Mouse (Mus musculus): Measurements from ENCODE around the gene Cacnb2. TPM values are rescaled to one million over a fixed set of nuclear protein-coding genes. Genes with fewer than 3 reads are reported as not detected.
"Not testable (repeated sequence)": the region's sequence is repeated elsewhere in the genome, so short reads cannot be mapped to it uniquely, and the experiment has no call there.

The Cacnb2 gene
- total RNA-seq, 2 experiments from 2014 or later, result 0.70 TPM; not detected in 1

DNA sequence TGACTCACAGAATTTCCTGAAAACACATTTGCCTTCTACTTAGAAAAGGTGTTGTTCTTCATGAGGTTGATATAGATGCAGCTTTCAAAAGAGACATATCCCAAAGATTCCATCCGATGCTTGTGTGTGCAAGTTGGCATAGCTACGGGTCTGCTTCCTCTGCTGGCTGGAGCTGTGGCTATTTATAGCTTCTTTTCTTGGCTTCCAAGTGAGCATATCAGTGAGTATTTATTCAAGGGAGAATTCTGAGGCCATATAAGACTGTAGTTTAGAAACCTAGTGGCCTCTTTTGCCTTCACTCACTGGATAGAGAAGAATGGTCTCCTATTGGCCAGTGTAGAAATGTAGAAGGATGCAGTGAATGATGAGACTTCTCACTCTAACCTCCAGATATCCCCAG, 38.2 kb downstream of the Cacnb2 start:
- no peak for ATAC-seq (replicated peaks; ENCODE audit: low FRiP score, low TSS enrichment, poor library complexity, severe bottlenecking)

DNA sequence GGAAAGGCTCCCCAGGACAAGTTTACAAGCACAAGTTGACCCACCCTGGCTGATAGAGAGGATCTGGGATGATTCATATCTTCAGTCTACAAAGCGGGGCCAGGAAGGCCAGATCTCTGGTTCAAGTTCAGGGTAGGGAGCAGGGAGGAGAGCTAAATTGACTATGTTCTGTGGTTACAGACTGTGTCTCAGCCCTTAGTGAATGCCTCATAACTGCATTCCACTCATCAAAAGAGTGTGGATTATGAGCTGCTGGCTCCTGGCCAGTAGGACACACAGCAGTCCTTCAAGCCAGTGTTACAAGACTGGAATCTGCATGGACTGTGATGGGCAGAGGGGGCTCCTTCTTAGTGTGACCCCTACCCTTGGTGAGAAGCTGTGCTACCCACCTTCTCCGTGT, 48.4 kb downstream of the Cacnb2 start:
- no peak for ATAC-seq (replicated peaks; ENCODE audit: low FRiP score, low TSS enrichment, poor library complexity, severe bottlenecking)

DNA sequence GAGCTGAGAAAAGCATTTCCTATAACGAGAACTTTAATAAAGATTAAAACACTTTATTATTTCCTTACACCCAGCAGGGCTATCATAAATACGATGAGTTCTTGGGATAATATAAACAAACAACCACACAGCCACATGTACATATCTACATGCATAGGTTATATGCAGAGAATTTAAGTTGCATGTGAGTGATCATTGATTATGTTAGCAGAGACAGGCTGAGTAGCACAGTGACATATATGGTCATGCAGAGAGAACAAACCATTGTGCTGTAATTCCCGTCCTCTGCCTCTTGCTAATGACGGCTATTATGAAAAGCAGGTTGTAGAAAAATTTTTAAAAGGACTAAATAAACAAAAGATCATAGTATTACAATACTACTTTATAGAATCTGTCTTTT, 53.8 kb downstream of the Cacnb2 start:
- ATAC-seq (replicated peaks; ENCODE audit: low FRiP score, low TSS enrichment, poor library complexity, severe bottlenecking), result no peak

DNA sequence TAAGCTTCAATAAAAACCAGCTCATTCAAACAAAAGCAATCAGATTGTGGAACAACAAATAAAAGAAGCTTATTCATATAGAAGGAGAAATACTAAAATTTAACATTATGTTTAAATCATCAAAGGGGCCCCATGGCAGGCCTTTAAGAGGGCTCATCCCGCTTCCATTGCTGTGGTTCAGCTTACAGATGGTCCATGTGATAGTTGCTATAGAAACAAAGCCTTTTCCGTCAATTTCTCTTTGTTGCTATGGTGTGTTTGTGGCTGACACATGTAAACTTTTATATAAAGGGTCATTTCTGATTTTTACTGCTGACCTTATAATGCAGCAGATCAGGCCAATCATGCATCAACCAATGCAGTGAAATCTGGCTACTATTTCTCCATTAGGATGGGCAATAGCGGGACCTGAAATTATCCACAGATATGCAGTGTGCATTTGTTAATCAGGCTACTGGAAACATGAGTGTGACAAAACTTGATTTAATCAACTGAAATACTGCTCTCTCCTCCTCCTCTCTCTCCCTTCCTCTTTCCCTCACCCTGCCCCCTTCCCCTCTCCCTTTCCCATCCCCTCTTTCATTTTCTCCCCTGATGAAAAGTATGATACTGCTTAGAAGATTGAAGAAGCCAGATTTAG, 54.4 kb downstream of the Cacnb2 start:
- ATAC-seq (replicated peaks; ENCODE audit: low FRiP score, low TSS enrichment, poor library complexity, severe bottlenecking), result no peak

DNA sequence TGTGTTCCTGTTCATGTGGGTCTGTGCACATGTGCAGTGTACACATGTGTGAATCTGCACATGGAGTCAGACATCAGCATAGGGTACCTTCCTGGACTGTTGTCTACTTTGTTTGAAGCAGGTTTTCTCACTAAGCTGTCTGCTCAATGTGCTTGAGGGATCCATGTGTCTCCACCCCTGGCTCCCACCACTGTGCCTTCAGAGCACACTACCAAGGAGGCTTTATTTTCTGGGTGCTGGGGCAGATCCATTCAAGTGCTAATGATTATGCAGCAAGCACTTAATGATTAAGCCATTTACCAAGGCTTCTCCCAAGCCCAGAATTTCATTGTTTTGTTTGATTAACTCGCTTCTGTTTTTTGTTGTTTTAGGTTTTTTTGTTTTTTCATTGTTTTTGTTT, 62.3 kb downstream of the Cacnb2 start:
- ATAC-seq (replicated peaks; ENCODE audit: low FRiP score, low TSS enrichment, poor library complexity, severe bottlenecking), result no peak

DNA sequence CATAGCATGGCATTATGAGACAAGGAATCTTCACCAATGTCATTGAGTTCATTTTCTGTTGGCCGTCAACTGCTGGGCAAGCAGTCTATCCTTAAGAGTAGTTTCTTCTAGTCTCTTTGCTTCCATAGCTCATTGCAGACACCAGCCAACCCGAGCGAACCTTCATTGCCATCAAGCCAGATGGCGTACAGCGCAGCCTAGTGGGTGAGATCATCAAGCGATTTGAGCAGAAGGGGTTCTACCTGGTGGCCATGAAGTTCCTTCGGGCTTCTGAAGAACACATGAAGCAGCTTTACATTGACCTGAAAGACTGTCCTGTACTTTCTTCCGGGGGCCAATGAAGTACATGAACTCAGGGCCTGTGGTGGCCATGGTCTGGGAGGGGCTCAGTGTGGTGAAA, 69.2 kb downstream of the Cacnb2 start:
- ATAC-seq (replicated peaks; ENCODE audit: low FRiP score, low TSS enrichment, poor library complexity, severe bottlenecking), result no peak

DNA sequence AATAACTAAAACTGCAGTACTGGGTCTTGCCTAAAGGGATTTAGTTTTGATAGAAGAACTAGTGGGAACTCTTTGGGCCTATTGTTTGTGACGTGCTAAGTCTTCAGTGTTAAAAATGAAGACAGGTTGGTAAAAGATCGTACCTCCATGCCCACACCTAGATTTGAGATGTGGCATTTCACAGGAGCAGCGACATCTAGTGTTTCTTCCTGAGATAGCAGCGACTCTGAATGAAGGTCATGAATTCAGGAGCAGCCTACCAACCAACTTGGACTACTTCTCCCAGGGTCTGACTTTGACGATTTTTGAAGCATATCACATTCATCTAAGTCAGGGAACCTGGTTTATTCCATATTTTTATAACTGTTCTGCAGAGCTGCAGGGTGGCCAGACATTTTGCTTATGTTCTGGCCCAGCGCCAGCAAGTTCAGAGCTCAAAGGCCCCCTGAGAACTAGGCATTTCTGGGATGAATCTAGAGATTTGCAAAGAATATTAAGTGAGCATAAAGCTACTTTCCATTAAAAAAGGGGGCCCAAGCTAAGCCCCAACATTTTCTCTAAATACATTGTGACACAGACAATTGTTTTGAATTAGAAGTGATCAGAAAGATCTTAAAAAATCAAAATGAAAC, 74.1 kb downstream of the Cacnb2 start:
- peak; percentile 92 for ATAC-seq (replicated peaks; ENCODE audit: low FRiP score, low TSS enrichment, poor library complexity, severe bottlenecking)

DNA sequence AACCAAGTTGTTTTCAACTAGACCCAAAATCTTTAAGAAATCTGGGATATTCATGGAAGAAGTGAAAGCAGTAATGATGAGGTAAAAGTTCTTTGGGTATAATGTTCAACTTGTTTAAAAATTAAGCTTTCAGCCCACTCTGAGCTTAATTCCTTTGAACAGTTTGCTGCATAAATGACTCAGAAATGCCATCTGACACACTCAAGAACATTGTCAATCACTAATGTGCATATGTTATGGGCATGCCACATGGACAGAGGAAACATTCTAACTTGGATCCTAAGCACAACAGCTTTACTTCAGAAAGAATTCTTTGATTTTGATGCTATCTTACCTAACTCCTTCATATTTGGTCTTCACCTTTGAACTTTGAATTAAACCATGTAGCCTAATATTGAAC, 81.3 kb downstream of the Cacnb2 start:
- ATAC-seq (replicated peaks; ENCODE audit: low FRiP score, low TSS enrichment, poor library complexity, severe bottlenecking), result no peak

DNA sequence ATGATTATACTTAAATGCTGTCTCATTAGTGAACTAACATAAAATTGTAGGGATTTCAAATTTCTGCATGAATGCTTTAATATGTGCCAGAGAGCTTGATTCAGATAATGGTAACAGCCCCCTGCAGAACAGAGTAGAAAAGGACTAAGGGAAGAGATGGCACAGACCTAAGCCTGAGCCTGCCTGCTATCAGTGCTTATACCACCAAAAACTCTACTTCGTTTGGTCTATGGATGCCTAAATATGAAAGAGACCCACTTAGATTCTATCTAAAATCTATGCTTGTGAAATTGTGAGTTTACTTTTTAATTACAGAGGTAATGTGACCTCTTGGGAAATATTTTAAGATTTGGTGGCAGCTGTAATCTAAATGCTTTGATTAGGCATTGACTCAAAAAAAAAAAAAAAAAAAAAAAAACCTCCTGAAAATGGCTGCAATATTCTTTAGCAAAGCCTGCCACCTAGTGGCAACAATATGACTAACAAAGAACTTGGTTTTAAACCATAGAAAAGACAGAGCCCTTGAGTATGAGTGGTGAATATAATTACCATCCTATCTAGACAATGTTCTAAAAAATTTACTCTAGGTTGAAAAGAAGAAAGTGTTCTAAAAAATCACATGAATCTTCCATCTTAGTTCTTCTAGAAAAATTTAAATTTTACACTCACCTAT, 100.2 kb downstream of the Cacnb2 start:
- peak; percentile 70 for ATAC-seq (replicated peaks; ENCODE audit: low FRiP score, low TSS enrichment, poor library complexity, severe bottlenecking)

DNA sequence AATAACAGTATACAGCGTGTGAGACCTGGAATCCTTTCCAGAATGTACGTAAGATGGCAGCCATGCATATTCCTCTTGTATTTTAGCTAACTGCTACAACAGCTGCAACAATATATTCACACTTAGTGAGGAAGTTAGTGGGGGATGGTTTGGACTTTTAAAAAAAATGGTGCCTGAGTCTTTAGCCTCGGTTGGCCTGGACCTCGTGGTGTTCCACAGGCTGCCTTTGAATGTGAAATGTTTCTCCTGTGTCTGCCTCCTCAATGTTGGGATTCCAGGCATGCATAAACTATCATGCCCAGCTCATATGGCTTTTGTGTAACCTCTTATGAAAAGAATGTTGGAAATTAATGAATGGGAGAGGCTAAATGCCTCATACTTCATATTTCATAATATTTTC, 100.8 kb downstream of the Cacnb2 start:
- ATAC-seq (replicated peaks; ENCODE audit: low FRiP score, low TSS enrichment, poor library complexity, severe bottlenecking), result no peak

DNA sequence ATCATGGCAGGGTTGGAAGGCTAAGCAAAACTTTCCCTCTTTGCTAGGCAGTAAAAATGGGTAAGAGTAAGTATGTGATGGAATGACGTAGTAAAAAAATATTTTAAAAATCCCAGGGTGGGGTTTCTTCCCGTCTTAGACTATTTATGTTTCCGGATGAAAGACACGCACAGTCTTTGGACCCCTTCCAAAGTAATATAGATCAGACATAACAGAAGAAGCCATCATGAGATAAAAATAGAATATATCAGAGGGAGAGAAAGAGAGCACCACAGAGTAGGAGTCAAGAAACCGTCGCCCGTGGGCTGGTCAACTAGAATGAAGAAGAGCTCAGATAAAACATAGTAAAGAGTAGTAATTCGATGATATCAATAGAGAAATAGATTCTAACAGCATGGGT, 107.4 kb downstream of the Cacnb2 start:
- no peak for ATAC-seq (replicated peaks; ENCODE audit: low FRiP score, low TSS enrichment, poor library complexity, severe bottlenecking)

DNA sequence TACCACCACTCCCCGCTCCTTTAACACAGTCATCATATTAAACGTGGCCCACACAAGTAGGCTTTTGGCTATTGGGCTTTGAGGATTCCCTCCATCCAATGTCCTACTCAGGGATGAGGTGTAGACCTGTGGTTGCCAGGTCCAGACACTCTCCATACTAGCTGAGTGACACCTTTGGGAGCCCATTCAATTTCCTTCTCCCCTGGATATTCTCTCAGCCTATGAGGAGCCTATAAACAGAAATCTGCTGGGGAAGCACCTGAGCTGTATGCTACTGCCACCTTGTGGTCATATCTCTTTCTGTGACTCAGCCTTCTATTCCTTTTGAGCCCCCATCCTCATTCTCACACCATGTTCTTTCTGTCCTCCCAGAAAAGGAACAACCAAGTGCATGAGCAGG, 108.9 kb downstream of the Cacnb2 start:
- peak; percentile 71 for ATAC-seq (replicated peaks; ENCODE audit: low FRiP score, low TSS enrichment, poor library complexity, severe bottlenecking)

DNA sequence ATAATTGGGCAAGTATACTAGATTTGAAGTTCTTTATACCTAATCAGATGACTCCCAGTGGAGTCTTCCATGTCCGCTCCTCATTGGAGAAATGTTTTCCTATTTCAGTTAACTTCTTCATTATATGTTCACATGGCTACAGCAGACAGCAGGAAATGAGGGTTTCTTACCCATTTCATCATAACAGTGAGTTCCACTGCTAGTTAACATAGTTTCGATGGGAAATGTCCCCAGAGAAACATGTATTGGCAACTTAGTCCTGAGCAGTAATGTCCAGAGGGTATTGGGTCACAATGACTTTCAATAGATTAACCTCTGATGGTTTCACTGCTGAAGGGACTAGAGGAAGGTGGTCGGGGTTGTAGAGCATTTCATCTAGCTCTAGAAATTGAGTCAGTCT, 110.2 kb downstream of the Cacnb2 start:
- no peak for ATAC-seq (replicated peaks; ENCODE audit: low FRiP score, low TSS enrichment, poor library complexity, severe bottlenecking)

DNA sequence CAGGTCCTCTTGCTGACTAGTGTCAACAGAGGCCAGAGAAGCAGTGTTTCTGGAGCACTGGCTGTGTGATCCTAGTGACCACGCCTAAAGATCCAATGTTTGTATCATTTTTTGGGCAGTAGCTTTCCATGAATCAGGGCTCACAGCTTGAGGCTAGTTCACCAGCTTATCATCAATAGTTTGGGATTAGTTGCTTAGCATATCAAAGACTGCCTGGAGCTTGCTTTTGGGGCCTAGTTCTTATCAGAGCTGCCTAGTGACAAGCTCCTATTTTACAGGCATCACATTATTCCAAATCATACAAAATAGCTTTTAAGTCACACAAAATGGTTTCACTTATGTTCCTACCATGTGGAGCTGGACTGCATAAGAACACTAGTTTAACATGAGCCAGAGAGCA, 113.8 kb downstream of the Cacnb2 start:
- no peak for ATAC-seq (replicated peaks; ENCODE audit: low FRiP score, low TSS enrichment, poor library complexity, severe bottlenecking)

DNA sequence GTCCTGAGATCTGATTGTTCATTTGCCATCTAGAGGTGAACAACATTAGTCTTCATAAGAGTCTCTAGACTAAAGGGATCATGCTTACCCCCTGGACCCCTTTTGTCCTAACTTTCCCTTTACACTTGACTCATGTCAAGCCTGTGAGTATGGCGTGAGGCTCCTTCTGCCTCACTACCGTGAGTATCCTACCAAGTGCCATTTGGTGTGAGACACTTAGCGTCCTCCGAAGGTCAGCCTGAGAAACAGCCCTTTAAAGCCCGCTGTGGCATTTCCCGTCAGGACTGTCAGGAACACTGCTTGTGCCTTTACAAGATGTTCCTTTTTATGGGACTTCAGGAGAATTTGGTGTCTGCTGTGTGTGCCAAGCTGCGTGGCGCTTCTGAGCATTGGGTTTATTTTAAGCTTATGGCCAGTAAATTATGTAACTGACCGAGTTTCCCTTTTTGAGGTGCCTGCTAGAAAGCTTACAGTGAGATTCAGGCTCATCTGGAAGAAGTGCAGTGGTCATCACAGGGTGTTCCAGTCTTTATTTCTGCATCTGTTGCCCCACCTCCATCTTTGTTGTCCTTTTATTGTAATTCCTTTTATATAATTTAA, 116.3 kb downstream of the Cacnb2 start:
- ATAC-seq (replicated peaks; ENCODE audit: low FRiP score, low TSS enrichment, poor library complexity, severe bottlenecking), result no peak

DNA sequence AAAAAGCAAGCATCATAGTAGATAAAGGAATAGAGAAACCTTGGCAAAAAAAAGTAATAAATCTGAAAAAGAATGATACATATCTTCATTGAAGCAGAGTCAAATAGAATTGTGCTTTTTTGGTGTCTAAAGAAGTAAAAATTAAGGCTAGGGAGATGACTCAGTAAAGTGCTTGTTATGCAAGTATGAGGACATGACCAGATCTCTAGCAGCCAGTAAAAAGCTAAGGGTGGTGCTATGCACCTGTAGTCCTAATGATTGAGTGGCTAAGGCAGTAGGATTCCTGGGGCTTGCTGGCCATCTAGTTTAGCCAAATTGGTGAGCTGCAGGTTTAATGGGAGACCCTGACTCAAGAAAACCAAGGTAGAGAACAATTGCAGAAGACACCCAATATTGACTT, 122.5 kb downstream of the Cacnb2 start:
- ATAC-seq (replicated peaks; ENCODE audit: low FRiP score, low TSS enrichment, poor library complexity, severe bottlenecking), result no peak

DNA sequence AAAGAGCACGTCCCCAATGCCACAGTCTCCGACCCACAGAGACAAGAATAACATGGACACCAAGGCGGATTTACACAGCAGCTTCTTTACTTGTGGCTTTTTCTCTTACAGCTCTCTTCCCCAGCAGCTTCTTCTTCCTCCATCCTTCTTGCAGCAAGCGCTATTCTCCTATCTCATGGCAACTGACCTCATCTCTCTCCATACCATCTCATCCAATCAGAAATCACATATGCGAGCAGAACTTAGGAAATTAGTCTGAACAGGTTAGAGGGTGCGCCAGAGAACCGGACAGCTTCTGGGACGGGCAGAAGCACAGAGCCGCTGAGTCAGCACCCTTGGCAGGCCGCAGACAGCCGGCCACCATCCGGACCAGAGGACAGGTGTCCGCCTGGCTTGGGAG, 123.7 kb downstream of the Cacnb2 start:
- not testable (repeated sequence) for ATAC-seq (replicated peaks; ENCODE audit: low FRiP score, low TSS enrichment, poor library complexity, severe bottlenecking)

DNA sequence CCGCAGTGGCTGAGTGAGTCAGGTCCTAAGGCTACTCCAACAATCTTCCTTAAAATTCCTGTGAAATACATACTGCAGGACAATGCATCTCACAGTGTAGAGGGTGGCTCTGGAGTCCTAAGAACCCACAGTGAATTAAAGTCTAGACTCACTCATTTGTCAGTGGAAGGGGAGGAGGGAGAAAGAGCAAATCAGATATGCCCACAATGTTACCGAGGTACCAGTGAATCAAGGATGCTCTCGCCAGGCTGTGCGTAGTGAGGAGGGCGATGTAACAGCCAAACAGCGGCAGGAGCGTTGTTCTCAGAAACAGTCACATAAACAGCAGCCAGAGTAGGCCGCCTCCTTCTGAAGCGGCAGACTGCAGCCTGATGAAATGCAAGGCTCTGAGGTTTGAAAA, 136.0 kb downstream of the Cacnb2 start:
- no peak for ATAC-seq (replicated peaks; ENCODE audit: low FRiP score, low TSS enrichment, poor library complexity, severe bottlenecking)

DNA sequence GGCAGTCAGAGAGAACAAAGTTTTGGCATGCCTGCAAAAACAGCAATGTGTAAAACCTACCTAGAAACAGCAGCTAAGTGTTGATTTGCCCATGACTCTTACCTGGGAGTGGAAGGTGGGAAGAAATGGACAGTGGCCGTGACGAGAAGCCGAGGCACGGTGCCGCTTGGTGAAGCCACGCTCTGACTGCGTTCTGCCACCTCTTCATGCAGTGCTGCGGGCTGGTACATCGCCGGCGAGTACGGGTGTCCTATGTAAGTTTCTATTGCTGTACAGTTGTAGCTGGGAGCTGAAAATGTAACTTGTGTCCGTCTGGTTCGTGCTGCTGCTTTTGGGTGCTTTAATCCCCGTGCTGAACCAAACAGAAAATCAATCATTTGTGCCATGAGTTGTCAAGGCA, 136.6 kb downstream of the Cacnb2 start:
- ATAC-seq (replicated peaks; ENCODE audit: low FRiP score, low TSS enrichment, poor library complexity, severe bottlenecking), result no peak

DNA sequence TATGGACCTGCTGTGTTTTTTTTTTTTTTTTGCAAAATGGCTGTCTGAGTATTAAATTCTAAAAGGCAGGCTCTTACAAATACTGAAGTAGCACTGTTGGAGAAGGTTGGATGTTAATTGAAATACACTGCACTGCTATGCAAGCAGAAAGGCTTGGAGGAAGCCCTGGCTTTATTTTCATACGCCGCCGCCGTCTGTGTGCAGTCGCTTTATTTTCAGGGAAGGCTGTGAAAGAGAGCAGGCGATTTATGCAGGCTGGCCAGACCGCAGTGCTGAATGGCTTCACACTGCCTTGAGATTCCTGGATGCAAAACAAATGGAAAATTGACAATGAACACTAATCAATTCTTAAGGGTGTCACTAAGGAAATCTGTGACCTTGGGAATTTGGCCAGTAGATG, 137.5 kb downstream of the Cacnb2 start:
- ATAC-seq (replicated peaks; ENCODE audit: low FRiP score, low TSS enrichment, poor library complexity, severe bottlenecking), result no peak

DNA sequence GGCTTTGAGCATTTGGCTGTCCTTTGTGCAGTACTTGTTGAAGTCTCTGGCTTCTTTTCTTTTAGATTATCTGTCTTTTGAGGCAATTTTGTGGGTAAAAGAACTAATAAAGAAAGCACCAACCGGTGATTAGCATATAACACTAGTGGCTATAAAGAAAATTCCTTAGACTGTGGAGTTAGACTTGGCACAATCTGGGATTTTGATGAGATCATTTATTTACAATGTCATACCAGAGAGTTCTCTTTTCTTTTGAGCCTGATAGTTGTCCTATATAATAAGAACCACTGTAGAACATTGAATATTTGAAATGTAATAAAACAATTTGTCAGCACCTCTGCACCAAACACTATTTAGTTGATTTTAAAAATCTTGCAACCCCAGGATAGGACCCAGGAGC, 141.9 kb downstream of the Cacnb2 start:
- no peak for ATAC-seq (replicated peaks; ENCODE audit: low FRiP score, low TSS enrichment, poor library complexity, severe bottlenecking)

All from megakaryocyte-erythroid progenitor cell, adult 5-6 weeks (primary cell).